In the genomic region with DNA sequence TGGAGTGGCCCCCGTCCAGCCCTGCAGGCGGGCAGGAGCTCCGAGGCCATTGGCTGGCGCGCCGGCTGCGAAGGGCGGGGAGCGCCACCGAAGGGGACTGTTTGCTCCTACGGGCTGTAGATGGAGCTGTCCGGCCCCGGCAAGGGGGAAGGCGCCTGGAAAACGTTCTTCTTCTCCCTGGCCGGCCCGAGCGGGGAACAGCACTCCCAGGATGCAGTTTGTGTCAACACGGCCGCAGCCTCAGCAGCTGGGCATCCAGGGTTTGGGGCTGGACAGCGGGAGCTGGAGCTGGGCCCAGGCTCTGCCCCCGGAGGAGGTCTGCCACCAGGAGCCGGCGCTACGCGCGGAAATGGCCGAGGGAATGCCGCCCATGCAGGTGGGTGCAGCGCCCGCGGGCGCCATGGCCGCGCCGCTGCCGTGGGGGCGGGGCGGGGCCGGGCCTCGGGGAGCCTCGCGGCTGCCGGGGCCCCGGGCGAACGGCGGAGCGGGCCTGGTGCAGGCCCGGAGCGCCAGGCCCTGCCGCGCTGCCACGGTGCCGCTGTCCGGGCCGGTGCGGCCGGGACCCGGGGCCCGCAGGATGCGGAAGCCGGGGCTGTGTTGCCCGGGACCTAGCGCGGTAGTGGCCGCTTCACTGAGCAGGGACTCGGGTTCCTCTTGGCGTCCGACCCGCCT, we compare ENCODE assay signal across 1 mouse cellular context.
TF ChIP-seq lines count a peak whose summit lies in the region.

No protein-coding gene starts in this region.

TF ChIP-seq in myocyte, 11 proteins besides CTCF, POLR2A, EP300 and RAD21:
- no peak for TF ChIP-seq CEBPB (IDR thresholded peaks at IDR 0.05; ENCODE audit: insufficient read depth, poor library complexity, severe bottlenecking)
- no peak for TF ChIP-seq USF1 (IDR thresholded peaks at IDR 0.05; ENCODE audit: low read depth)
- TF ChIP-seq TCF3 (IDR thresholded peaks at IDR 0.05; ENCODE audit: insufficient read length, low read depth): peak; percentile 37
- no peak for TF ChIP-seq E2F4 (IDR thresholded peaks at IDR 0.05; ENCODE audit: insufficient read depth)
- no peak for TF ChIP-seq MAX (IDR thresholded peaks at IDR 0.05; ENCODE audit: low read depth)
- TF ChIP-seq REST (IDR thresholded peaks at IDR 0.05; ENCODE audit: insufficient read depth, insufficient read length): peak; percentile 33
- no peak for TF ChIP-seq TCF12 (IDR thresholded peaks at IDR 0.05; ENCODE audit: insufficient read depth, poor library complexity, severe bottlenecking)
- TF ChIP-seq POLR2AphosphoS2 (IDR thresholded peaks at IDR 0.05; ENCODE audit: insufficient read length, low read depth): peak; percentile 77
- peak in 1 of 3 experiments; percentile 67 for TF ChIP-seq MYOG (IDR thresholded peaks at IDR 0.05; ENCODE audit: control insufficient read depth in 1 of 3, insufficient read depth in 1 of 3, insufficient read length in 2 of 3, low read depth in 2 of 3)
- no peak for TF ChIP-seq SRF (IDR thresholded peaks at IDR 0.05; ENCODE audit: control insufficient read depth, insufficient read length, low read depth)
- peak in 2 of 3 experiments; percentile 39 to 72 for TF ChIP-seq MYOD1 (IDR thresholded peaks at IDR 0.05; ENCODE audit: control insufficient read depth in 1 of 3, insufficient read length in 2 of 3, low read depth in 2 of 3)
